Mouse (Mus musculus) adrenal gland, adult 8-10 months (tissue): ENCODE measurements at regions not wholly inside any gene's neighbourhood (a gene's known extent, or its start where the extent isn't known, plus 50 kb on each side); places are given as distances from the start of the nearest gene placed in this dataset.

ENCODE experiments used
- DNase-seq: peaks from one replicate; pipeline ENCODE4 v3.0.0; 2022

DNA sequence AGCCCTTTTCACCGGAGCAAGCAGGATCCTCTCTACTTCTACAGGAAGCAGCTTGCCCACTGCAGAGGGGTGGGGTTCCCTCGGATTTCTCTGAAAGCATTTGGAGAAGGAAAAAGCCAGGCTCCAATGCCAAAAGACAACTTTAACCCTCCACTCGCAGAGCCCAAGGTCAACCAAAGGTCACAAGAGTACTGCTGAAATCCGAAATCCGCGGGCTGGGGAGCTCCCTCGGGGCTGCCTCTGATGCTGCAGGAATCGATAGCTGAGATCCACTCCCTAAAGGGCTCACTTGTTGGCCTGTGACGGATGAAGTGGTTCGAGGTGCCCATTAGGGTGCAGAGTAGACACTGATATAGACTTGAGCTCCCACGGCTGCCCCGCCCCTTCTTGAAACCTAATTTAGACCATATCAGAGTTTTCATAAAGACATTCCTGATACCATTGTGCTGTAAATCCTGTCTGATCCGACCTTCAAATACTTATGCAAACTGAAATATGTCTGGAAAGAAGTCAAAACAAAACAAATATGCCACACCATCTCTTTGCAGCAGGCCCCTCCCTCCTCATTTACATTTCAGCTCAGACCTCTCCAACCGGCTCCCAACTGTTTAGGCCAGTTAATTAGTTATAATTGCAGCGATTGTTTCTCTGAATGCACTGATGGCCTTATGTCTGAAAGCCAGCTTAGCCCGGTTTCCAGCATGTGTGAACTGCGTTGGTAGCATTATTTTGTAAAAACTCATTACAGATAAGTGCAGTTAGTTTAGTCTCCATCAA, 170.8 kb upstream of the Map3k1 start:
- no peak for DNase-seq

DNA sequence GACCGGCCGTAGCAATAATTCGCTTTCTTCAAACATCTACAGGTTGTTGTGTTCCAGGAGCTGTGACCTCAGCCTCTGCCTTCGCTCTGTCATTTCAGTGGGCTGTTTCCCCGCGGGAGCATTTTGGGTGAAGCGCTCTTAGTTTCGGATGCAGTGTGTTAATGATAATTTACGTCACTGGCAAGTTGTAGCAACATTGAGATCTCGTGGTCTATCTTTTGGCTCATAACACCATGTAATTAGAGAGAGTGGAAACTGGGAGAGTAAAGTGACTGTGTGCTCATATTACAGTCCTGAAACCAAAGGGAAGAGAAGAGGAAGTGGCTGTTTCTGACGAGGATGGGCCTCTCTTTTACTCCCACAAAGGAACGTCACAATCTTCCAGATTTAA, 171.4 kb upstream of the Map3k1 start:
- no peak for DNase-seq

DNA sequence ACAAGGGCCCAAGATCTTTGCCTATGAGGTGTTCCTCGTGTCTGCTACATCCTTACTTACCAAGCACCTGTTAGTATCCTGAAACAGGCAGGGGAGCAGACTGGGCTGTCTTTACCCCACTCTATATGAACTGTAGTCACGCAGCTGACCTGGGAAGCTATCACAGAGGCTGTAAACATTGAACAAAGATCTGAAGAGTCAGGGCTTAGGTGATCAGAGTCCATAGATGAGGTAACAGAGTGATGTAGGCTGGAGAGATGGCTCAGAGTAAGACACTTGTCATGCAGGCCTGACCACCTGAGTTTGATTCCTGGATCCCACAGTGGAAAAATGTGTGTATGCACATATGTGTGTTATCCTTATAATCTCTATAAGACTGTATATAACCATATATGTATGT, 172.3 kb upstream of the Map3k1 start:
- no peak for DNase-seq

DNA sequence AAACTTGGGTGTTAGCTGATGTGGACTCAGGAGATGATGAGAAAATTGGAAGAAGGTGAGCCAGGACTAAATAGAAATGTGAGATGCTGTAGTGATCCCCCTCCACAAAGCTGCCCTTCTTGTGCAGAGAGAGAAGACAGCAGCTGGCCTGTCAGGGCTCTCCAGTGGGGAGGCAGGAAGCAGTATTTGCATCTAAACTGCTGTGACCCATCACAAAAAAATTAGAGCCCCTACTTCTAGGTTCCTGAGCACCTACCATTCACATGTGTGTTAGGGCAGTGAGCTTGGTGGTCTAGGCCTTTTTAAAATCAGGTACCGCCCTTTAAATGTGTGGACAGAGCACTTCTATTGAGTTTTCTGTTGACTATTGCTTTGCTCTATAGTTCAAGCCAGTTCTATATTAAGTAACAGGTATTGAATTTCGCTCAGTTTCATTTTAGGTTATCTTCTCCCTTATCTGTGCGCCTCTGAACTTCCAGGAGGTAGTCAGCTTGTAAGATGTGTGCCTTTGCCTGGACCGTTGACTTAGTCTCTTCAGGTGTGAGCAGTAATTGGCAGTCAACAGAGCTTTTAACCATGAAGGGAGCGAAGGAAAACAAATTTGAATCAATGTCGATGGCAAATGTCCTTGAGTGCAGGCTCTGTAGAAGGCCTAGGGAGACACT, 174.1 kb upstream of the Map3k1 start:
- DNase-seq = no peak

DNA sequence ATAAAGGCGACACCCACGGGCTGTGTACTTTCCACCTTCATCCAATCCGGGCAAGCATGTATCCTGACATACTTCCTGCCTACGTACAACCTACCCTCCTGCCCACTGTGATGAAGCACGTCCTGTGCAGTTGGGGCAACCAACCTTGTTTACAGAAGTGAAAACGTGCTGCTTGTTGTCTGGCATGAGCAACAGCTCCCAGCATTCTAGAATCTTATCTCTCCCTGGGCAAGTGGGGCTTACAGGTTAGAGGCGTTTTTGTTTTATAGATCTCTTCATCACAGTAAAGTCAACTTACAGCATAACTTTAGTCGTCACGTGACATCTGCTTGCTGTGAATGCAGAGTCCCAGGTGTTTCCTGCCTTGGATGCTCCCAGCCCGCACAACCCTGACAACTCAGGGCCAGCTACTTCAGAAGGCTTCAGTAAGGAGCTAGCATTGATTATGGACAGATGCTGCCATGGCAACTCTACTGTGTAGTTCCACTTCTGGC, 175.3 kb upstream of the Map3k1 start:
- DNase-seq = no peak

DNA sequence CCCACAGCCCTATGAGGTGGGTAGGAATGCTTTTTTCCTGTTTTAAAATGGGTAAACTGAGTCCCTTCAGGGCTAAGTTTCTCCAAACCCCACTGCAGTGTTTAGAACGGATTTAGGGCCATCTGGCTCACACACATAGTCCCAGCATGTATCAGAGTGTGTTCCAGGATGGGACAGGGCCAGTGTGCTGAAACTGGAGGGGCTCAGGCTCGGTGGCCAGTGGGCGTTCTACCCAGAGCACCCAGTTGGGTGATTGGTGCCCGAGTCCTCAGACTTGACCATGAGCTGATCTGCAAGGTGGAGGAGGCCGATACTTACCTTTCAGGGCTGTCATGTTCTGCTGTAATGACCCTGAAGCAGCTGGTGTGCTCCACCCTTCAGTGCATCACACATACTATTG, 176.6 kb upstream of the Map3k1 start:
- no peak for DNase-seq

DNA sequence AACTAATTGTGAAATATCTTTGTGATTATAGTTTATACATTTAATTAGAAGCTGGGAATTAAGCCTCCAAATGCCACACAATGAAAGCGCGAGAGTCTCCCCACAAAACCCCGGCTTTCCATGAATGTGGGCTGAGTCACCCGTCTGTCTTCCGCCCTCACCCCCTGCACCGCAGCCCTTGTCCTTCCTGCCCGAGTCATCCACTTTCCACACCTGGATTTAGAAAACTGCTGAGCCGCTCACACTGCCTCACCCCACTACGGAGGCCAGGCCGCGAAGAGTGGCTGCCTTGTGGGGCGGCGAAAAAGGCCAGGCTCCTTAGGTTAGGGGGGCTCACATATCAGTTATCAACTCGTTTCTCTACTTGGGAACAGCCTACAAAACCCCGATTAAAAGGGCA, 177.9 kb upstream of the Map3k1 start:
- DNase-seq = no peak

DNA sequence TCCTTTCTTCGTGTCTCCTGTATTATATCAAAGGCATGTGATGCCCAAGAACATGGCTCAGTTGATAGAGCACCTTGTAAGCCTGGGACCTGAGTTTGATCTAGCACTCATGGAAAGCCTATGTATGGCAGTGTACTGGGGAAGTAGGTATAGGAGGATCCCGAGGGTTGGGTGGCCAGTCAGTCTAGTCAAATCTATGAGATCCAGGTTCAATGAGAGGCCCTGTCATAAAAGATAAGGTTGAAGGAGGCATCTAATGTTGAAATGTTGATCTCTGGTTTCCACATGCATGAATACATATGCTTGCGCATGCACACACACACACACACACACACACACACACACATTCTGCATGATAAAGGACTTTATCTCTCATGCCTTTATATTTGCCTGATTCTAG, 178.6 kb upstream of the Map3k1 start:
- DNase-seq = no peak

DNA sequence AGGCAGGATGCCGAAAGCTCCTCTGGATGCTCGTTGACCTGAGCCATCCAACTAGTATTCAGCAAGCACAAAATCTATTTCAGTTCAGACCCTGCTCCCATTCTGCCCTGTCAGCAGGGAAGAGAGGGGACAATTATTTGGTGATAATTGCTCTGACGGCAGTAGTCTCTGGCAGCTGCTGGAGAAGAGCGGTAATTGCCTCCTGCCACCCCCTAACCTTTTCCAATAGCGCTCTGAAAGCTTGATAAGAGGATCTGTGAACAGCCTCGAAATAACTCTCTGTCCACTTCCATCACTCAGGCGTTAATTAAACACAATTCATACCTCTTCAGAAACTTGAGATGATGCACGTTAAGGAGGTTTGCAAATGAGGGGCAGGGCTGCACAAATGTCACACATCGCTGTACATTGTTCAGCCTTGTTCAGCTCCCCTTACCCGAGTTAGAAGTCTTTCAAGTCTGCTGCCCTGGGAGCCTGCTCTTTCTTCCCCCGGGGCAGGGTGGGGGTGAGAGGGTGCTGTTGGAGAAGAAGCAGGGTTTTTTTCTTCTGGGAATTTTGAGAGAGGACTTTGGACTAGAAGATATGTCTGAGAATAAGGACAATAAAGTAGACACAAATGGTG, 182.2 kb upstream of the Map3k1 start:
- DNase-seq = no peak

DNA sequence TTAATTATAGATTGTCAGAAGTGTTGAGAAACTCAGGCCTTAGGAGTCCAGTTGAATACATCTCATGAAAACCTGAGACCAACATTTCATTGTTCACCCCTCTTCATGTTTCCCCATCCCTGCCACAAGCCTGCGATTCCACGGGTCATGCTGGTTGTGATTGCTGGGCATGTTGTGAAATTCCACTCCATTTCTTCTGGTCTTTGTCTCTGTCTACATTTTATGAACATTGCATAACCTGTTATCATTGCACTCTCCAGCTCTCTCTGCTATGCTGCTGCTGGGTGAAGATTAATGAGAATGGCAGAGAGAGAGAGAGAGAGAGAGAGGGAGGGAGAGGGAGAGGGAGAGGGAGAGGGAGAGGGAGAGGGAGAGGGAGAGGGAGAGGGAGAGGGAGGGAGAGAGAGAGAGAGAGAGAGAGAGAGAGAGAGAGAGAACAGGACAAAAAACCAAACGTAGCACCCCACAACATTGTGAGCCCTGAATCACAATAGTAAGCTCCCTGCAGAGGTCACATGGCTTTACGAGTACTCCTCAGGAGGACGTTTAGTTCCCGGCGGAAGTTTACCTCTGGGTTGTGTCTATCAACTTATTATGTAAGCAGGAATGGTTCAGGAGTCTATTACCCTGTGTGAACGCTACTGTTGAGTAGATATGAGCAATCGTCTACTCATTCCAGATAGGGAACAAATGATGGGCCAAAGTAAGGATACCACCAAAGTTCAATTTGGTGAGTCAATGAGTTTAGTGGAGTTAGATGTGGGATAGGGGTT, 183.5 kb upstream of the Map3k1 start:
- DNase-seq = no peak

DNA sequence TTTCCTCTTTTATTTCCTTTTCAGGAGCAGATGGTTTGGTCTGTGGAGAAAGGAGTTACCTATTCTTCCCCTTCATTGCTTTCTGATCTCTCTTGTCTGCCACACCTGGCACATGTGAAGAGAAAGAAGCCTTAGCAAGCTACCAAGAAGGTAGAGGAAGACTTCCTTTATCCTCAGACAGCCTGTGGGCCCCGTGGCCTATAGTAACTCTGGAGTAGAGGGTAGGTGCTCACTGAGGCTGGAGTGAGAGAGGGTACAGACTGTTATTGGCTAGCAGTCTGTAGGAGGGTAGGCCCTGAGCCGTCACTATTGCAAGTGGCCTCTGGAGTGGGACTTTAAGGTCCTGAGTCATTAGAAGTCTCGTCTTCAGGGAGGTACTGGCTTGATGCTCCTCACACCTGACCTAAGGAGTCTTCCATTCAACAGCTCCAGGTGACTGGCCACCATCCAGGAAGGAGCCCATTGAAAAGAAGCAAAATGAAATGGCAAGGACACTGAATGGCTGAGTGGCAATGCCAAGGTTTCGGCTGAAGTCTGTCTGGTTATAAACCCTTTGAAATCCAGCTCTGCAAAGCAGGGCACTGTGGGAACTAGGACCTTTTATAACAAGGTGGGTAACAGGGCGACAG, 186.2 kb upstream of the Map3k1 start:
- DNase-seq = no peak

DNA sequence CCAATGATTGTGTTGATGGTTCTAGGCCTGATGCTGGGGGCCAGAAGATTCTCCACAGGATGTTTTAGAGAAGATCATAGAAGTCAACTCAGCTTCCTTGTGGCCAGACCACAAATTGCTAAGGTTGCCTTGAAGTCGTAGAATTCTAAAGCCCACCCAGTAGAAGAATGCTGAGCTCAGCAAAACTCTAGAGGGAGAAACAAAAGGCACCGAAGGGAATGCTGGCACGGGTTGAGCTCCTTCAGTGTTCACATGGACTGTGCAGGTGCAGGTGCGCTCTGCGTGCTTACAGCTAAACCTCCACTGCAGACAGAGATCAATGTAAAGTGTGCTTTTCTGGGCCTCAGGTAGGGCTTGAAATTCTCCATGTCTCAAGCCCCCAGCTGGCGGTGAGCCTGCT, 186.9 kb upstream of the Map3k1 start:
- DNase-seq = no peak

DNA sequence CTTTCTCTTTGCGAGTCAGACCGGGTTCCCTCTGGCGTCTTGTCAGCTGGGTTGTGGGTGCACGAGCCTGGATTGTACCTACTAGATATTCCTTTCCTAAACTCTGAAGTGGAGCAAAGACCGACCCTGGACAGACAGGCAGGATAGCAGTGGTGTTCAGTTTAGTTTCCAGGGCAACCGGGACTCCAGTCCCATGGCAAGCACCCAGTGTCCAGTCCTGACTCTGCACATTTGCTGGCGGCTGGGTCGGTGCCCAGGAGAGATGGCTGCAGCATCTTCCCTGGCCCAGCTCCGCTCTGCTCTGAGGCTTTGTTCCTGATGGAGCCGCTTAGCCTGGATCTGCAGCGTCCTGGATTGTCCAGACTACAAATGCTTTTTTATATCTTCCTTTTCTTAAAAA, 188.1 kb upstream of the Map3k1 start:
- no peak for DNase-seq

DNA sequence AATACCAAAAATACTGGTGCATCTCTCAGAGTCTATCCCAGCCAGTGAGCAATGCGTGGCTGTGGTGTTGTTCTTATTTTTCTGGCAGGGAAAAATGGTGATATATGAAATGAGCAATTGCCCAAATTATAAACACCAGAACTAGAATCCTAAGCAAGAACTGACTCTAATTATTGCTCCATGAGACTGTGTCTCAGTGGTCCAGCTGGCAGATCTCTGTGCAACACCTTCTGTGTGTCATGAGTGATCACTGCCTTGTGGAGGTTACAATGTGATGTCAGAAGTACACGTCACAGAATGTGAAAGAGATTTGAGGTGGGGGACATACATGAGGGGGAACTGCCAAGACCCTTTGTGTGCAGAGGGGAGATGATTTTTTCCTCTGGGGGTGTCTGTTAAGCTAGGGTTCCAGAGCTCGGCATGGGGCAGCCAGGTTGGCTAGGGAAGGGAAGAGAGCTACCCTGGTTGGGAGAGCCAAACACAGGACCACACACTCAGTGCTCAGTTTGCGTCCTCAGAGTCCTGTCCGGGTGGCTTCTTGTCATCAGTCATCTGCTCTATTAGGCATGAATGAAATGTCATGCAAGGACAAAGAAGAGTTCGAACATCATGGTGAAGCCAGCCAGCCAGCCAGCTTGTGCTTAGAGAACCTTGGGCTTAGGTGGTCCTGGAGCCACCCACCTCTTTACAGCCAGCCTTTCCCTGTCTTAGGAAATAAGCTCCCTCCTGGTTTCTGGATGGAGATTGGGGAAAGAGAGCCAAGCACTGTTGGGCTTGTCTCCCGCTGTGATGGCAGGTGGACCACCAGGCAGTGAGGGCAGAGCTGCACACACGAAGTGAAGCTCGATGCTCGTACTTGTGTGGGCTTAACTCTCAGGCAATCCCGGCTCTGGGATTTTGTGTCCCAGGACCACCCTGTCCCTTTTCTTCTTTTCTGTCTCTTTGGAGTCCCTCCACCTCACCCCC, 189.5 kb upstream of the Map3k1 start:
- no peak for DNase-seq

DNA sequence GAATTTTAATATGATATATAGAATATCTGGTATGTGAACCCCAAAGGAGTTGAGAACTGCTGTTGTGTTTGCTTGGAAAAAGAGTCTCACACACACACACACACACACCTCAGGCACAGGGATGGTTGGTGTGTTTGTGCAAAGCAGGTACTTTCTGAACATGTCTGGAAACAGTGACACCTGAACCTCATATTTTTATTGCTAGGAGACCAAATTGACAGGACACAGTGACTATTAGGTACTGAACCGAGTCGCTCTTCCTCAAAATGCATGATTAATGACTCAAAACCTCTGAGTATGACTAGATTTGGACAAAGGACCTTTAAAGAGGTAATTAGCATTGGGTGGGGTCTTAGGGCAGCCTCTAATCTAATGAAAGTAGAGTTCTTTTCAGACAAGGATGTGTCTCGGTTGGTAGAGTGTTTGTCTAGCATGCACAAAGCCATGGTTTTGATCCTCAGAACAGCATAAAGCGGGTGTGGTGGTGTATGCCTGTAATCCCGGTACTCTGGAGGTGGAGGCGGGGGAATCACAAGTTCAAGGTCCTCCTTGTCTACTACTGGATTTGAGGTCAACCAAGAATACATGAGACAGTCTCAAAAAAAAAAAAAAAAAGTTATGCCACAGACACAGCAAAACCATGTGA, 191.0 kb upstream of the Map3k1 start:
- DNase-seq = no peak

DNA sequence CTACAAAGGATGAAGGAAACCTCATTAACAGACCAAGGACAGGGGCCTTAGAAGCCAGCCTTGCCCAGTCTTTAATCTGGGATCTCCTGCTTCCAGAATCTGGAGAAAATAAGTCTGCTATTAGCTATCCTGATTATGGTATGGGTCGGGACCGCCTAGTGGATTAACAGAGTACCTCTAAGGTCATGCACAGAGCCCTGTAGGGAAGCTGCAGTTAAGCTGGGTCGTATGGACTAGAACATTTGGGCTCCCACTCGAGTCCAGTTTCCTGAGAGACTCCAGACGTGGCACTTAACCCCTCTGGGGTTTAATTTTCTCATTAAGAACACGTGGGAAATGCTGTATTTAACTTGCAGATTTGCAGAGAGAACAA, 191.5 kb upstream of the Map3k1 start:
- DNase-seq = no peak

DNA sequence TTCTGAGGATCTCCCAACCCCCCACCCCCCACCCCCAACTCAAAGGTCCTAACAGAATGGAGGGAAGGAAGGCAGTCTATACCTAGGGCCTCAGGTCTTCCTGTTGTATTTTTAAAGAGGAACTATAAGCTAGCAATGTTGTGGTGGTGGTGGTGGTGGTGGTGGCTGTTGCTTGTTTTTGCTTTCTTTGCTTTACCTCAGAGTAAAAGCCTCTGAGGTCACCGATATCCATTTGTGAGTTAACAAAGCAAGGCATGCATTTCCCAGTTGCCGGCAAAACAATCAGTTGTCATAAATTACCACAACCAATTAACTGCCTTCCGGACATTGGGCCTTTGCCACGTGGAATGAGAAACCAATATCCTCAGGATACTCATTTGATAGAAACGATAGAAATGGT, 191.9 kb upstream of the Map3k1 start:
- DNase-seq = no peak

DNA sequence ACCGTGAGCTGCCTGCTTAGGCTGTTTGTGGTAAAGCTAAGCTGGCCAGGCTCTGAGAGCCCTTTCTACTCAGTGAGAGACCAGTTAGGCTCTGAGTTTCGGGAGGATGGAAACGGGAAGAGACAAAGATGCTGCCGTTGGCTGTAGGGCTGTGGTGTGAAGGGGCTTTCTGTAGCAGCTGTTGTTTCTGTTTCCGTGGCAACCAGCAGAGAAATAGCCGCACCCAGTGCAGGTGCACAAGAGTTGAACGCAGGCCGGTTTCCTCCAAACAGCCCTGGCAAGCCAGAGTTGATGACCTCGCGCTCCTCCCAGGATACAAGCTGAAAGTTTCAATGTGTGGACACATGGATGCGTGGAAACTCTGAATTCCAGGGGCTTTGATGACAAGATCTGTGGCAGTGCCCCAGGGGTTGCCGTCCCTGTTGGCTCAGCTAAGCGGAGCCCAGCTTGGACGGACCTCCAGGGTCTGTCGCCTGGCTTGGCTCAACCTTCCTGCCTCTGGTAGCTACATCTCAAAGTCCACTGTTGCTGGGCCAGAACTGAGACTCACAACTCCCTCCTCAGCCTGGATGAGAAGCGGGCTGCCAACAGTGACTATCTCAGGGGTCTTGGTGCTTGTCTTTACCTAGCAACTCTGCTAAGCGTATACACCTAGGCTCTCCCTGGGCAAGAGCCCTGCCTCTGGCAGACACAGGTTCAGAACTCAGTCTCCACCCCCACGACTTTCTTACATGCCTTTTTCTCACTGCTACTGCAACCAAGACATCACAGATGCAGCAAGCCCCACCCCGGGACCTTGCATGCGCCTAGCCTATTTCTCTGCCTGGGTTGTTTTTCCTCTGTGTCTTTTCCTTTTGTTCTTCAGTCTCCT, 192.6 kb upstream of the Map3k1 start:
- DNase-seq = no peak

DNA sequence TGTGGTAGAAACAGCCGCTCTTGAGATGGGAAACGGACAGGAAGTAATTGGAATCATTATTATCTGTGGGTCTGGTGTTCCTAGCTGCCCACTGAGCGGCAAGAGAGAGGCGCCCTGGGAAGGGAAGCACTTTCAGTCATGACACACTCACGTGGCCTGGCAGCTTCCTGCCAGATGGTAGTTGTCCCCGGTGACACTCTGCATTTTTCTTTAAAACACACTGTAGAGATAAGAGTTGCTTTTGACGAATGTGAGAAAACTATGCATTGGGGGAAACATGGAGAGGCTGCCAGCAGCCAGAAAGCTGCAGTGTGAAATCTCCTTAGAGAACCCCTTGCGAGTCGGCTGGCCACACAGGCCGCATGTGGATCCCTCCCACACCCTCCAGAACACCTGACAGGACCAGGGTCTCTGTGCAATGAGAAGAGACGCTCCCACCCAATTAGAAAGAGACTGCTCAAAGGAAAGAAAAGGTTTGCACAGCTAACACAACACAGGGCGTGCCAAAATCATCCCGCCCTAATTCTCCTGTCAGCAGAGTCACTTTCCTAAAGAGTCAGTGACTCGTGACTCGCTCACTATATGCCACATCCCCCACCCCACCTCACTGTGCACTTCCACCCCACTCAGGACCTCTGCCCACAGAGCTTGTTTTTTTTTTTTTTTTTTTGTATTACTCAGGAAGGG, 194.0 kb upstream of the Map3k1 start:
- DNase-seq = no peak
